27 mouse cellular contexts compared by ENCODE assay signal in genomic region chr14:11981764-11982163, GRCm38 (mm10).
DNase-seq lines count a peak whose midpoint lies in the region; ATAC-seq and TF ChIP-seq lines count a peak whose summit lies in the region.
"Had no signal": no experiment of that assay in that cellular context is flagged by ENCODE, and none has a peak within 500 bp of the region (broad histone marks: within the 10 kb centered on the region; RNA-seq: fewer than 3 reads in every experiment).

No protein-coding gene starts in this region.

- no peaks in the 10 kb centered on the region for H3K27me3 ChIP-seq in hindbrain, embryonic 14.5 days (ENCODE audit: control insufficient read depth, insufficient read depth, low read length)
- no peaks in the 10 kb centered on the region for H3K27me3 ChIP-seq in hindbrain, postnatal 0 days (ENCODE audit: insufficient read depth, low read length)
- H3K27me3 ChIP-seq in midbrain, embryonic 13.5 days = no peaks in the 10 kb centered on the region
- no peaks in the 10 kb centered on the region for H3K27me3 ChIP-seq in midbrain, postnatal 0 days (ENCODE audit: insufficient read depth, low read length)
- H3K27me3 ChIP-seq in neural tube, embryonic 13.5 days = no peaks in the 10 kb centered on the region
- no peaks in the 10 kb centered on the region for H3K27me3 ChIP-seq in neural tube, embryonic 15.5 days (replicated peaks)
- H3K27me3 ChIP-seq: CH12.LX; forebrain, embryonic 13.5 days; heart, embryonic 13.5 days; Patski had no signal

- no peak overlapping the region for H3K9ac ChIP-seq in hindbrain, embryonic 14.5 days
- H3K9ac ChIP-seq in hindbrain, postnatal 0 days (replicated peaks; ENCODE audit: low read length) = no peak overlapping the region
- H3K9ac ChIP-seq in midbrain, embryonic 13.5 days (replicated peaks) = no peak overlapping the region
- H3K9ac ChIP-seq in midbrain, postnatal 0 days (replicated peaks; ENCODE audit: low read length, poor library complexity, severe bottlenecking) = no peak overlapping the region
- no peak overlapping the region for H3K9ac ChIP-seq in neural tube, embryonic 13.5 days
- no peak overlapping the region for H3K9ac ChIP-seq in neural tube, embryonic 15.5 days (replicated peaks)
- H3K9ac ChIP-seq: forebrain, embryonic 13.5 days; forebrain, postnatal 0 days; heart, embryonic 13.5 days had no signal

- H3K9me3 ChIP-seq in hindbrain, embryonic 14.5 days (ENCODE audit: control insufficient read depth, low read length) = no peaks in the 10 kb centered on the region
- H3K9me3 ChIP-seq in hindbrain, postnatal 0 days (ENCODE audit: low read length) = no peaks in the 10 kb centered on the region
- H3K9me3 ChIP-seq in midbrain, embryonic 13.5 days = no peaks in the 10 kb centered on the region
- no peaks in the 10 kb centered on the region for H3K9me3 ChIP-seq in midbrain, postnatal 0 days (ENCODE audit: low read length)
- no peaks in the 10 kb centered on the region; the same call in 1 of the 2 replicates for H3K9me3 ChIP-seq in neural tube, embryonic 13.5 days
- no peaks in the 10 kb centered on the region for H3K9me3 ChIP-seq in neural tube, embryonic 15.5 days (replicated peaks)
- H3K9me3 ChIP-seq: forebrain, embryonic 10.5 days; forebrain, embryonic 13.5 days; heart, embryonic 10.5 days; heart, embryonic 13.5 days had no signal

- peak overlapping the region; percentile 4; the same call in 1 of the 2 replicates for H3K27ac ChIP-seq in hindbrain, embryonic 14.5 days
- H3K27ac ChIP-seq in hindbrain, postnatal 0 days = no peak overlapping the region; the same call in 1 of the 2 replicates
- no peak overlapping the region for H3K27ac ChIP-seq in midbrain, embryonic 13.5 days
- H3K27ac ChIP-seq in midbrain, postnatal 0 days (ENCODE audit: low read depth, low read length) = no peak overlapping the region
- H3K27ac ChIP-seq in neural tube, embryonic 13.5 days (replicated peaks) = no peak overlapping the region; the same call in 1 of the 2 replicates
- H3K27ac ChIP-seq in neural tube, embryonic 15.5 days (replicated peaks) = no peak overlapping the region
- H3K27ac ChIP-seq: forebrain, embryonic 10.5 days; forebrain, embryonic 13.5 days; gastrocnemius, adult 2 months; heart, adult 2 months; heart, embryonic 10.5 days; heart, embryonic 13.5 days had no signal

- no peak overlapping the region for H3K4me3 ChIP-seq in hindbrain, embryonic 14.5 days (replicated peaks; ENCODE audit: low read length)
- no peak overlapping the region for H3K4me3 ChIP-seq in hindbrain, postnatal 0 days (ENCODE audit: low read length)
- H3K4me3 ChIP-seq in midbrain, embryonic 13.5 days (replicated peaks) = no peak overlapping the region
- H3K4me3 ChIP-seq in midbrain, postnatal 0 days (ENCODE audit: low read depth, low read length) = no peak overlapping the region
- no peak overlapping the region for H3K4me3 ChIP-seq in neural tube, embryonic 13.5 days
- no peak overlapping the region for H3K4me3 ChIP-seq in neural tube, embryonic 15.5 days (replicated peaks)
- H3K4me3 ChIP-seq: forebrain, embryonic 10.5 days; forebrain, embryonic 13.5 days; gastrocnemius, adult 2 months; heart, adult 2 months; heart, embryonic 10.5 days; heart, embryonic 13.5 days had no signal

- peaks cover 16% of the 10 kb centered on the region for H3K4me1 ChIP-seq in hindbrain, embryonic 14.5 days (replicated peaks; ENCODE audit: control insufficient read depth, insufficient read depth, low read length)
- 0 out of 2 replicates have a peak, but pooled peaks cover 2% of the 10 kb centered on the region for H3K4me1 ChIP-seq in hindbrain, postnatal 0 days (ENCODE audit: insufficient read depth, low read length)
- H3K4me1 ChIP-seq in midbrain, embryonic 13.5 days (replicated peaks) = peaks cover 21% of the 10 kb centered on the region
- H3K4me1 ChIP-seq in midbrain, postnatal 0 days (ENCODE audit: insufficient read depth, low read length) = 0 out of 2 replicates have a peak, but pooled peaks cover 2% of the 10 kb centered on the region
- H3K4me1 ChIP-seq in neural tube, embryonic 13.5 days (replicated peaks) = peaks cover 30% of the 10 kb centered on the region
- peaks cover 19% of the 10 kb centered on the region for H3K4me1 ChIP-seq in neural tube, embryonic 15.5 days

- no peaks in the 10 kb centered on the region for H3K36me3 ChIP-seq in hindbrain, embryonic 14.5 days (replicated peaks; ENCODE audit: control insufficient read depth, insufficient read depth)
- H3K36me3 ChIP-seq in hindbrain, postnatal 0 days (ENCODE audit: insufficient read depth, low read length) = no peaks in the 10 kb centered on the region
- no peaks in the 10 kb centered on the region for H3K36me3 ChIP-seq in midbrain, embryonic 13.5 days
- H3K36me3 ChIP-seq in midbrain, postnatal 0 days (ENCODE audit: insufficient read depth, low read length) = no peaks in the 10 kb centered on the region
- H3K36me3 ChIP-seq in neural tube, embryonic 13.5 days = no peaks in the 10 kb centered on the region
- no peaks in the 10 kb centered on the region for H3K36me3 ChIP-seq in neural tube, embryonic 15.5 days
- H3K36me3 ChIP-seq: forebrain, embryonic 10.5 days; G1E; heart, embryonic 10.5 days; heart, embryonic 13.5 days had no signal

- TF ChIP-seq CTCF in hindbrain, postnatal 0 days (IDR thresholded peaks at IDR 0.05; ENCODE audit: low read depth) = no peak
- no peak for TF ChIP-seq CTCF in midbrain, postnatal 0 days (IDR thresholded peaks at IDR 0.05)

- no peak overlapping the region for H3K4me2 ChIP-seq in hindbrain, embryonic 14.5 days (replicated peaks)
- no peak overlapping the region for H3K4me2 ChIP-seq in hindbrain, postnatal 0 days (ENCODE audit: low read depth, low read length)
- no peak overlapping the region for H3K4me2 ChIP-seq in midbrain, embryonic 13.5 days (replicated peaks)
- no peak overlapping the region for H3K4me2 ChIP-seq in midbrain, postnatal 0 days (ENCODE audit: low read depth, low read length, poor library complexity, severe bottlenecking)
- H3K4me2 ChIP-seq in neural tube, embryonic 13.5 days = no peak overlapping the region
- no peak overlapping the region for H3K4me2 ChIP-seq in neural tube, embryonic 15.5 days
- H3K4me2 ChIP-seq: forebrain, embryonic 13.5 days; heart, embryonic 13.5 days had no signal

- ATAC-seq in hindbrain, embryonic 14.5 days (ENCODE audit: low FRiP score) = no peak
- ATAC-seq in hindbrain, postnatal 0 days = no peak
- ATAC-seq in midbrain, embryonic 13.5 days = peak; percentile 9; the same call in 1 of the 2 replicates
- no peak for ATAC-seq in midbrain, postnatal 0 days (ENCODE audit: low FRiP score)
- ATAC-seq in neural tube, embryonic 13.5 days (ENCODE audit: low read depth) = peak; percentile 54; the same call in 1 of the 2 replicates
- no peak for ATAC-seq in neural tube, embryonic 15.5 days (ENCODE audit: low FRiP score)
- ATAC-seq: forebrain, embryonic 13.5 days; forebrain, postnatal 0 days; inflammation-experienced regulatory T-cells, adult 6 months; intestine, embryonic 16.5 days; Patski had no signal

- no peak for DNase-seq in hindbrain, embryonic 14.5 days (ENCODE audit: low spot score)
- DNase-seq in hindbrain, postnatal 0 days (ENCODE audit: low spot score) = no peak
- no peak for DNase-seq in midbrain, postnatal 0 days (ENCODE audit: low spot score)
- DNase-seq: adrenal gland, postnatal 10 days; adrenal gland, postnatal 36 days; B cell, adult 2 months; cerebellum, adult 18-20 months; cerebellum, adult 9-10 months; cerebellum, postnatal 14 days; forebrain, postnatal 0 days; gastrocnemius, adult 2 months; gastrocnemius, postnatal 14 days; heart, adult 2 months; heart, postnatal 14 days; heart, postnatal 4 days had no signal

- WGBS in hindbrain, embryonic 14.5 days = 81% methylated on average over 4 of the region's 4 CpGs
- 61% methylated on average over 4 of the region's 4 CpGs for WGBS in hindbrain, postnatal 0 days
- WGBS in midbrain, embryonic 13.5 days = 91% methylated on average over 4 of the region's 4 CpGs
- WGBS in midbrain, postnatal 0 days = 82% methylated on average over 4 of the region's 4 CpGs
- WGBS in neural tube, embryonic 13.5 days = 46% methylated on average over 4 of the region's 4 CpGs
- 32% methylated on average over 4 of the region's 4 CpGs for WGBS in neural tube, embryonic 15.5 days

Comparison
In these comparisons a context has a peak if more than half of its experiments do, and no peak if none do; other contexts are left out.
1. ATAC-seq: peak in midbrain, embryonic 13.5 days (single experiment) and neural tube, embryonic 13.5 days (single experiment); none in hindbrain, embryonic 14.5 days (single experiment), hindbrain, postnatal 0 days (single experiment), midbrain, postnatal 0 days (single experiment) and neural tube, embryonic 15.5 days (single experiment).